Mouse (Mus musculus) ES-E14 (cell line): Measurements from ENCODE around the gene Polm. TPM values are rescaled to one million over a fixed set of nuclear protein-coding genes. Genes with fewer than 3 reads are reported as not detected.
A peak's percentile ranks its signal among the peaks of the same experiment; 100 is the strongest.

Experiments
- DNase-seq: peaks from one replicate; pipeline ENCODE4 v3.0.0-alpha.2; 2013; ENCODE audit warnings: low read depth, low spot score
- H3K27ac ChIP-seq: 2 replicates; pipeline ENCODE4 v1.5.1; 2012; ENCODE audit warnings: low read depth, mild to moderate bottlenecking, low read length, moderate library complexity, mixed read lengths; ENCODE audit not compliant: poor library complexity, insufficient read depth, severe bottlenecking
- H3K36me3 ChIP-seq: 2 replicates; pipeline ENCODE4 v1.6.1; 2012; ENCODE audit warnings: mild to moderate bottlenecking, low read length, moderate library complexity, mixed read lengths; ENCODE audit not compliant: control insufficient read depth, poor library complexity, insufficient read depth, severe bottlenecking
- H3K4me1 ChIP-seq, 2 experiments: fragments of 150-350 bp in 1 of 2; sonication (generic) in 1 of 2; 2 replicates each; pipeline ENCODE4 v1.6.1; 2012; ENCODE audit warnings: low read length in 2 of 2, mild to moderate bottlenecking in 1 of 2, mixed read lengths in 1 of 2; ENCODE audit not compliant: control insufficient read depth in 2 of 2, insufficient read depth in 2 of 2, poor library complexity in 1 of 2
- H3K4me3 ChIP-seq, 2 experiments: fragments of 150-350 bp in 1 of 2; sonication (generic) in 1 of 2; 2 replicates each; pipeline ENCODE4 v1.5.1; 2012; ENCODE audit warnings: low read length in 2 of 2, low read depth in 1 of 2, mild to moderate bottlenecking in 1 of 2, mixed read lengths in 1 of 2; ENCODE audit not compliant: insufficient read depth in 1 of 2, poor library complexity in 1 of 2, severe bottlenecking in 1 of 2
- H3K9ac ChIP-seq: 2 replicates; pipeline ENCODE4 v1.6.1; 2012; ENCODE audit warnings: low read depth, mild to moderate bottlenecking, low read length, mixed read lengths; ENCODE audit not compliant: poor library complexity, insufficient read depth, severe bottlenecking
- H3K9me3 ChIP-seq: fragments of 150-350 bp; sonication (generic); 2 replicates; pipeline ENCODE4 v1.6.1; 2012; ENCODE audit warnings: low read depth, mild to moderate bottlenecking, low read length; ENCODE audit not compliant: control insufficient read depth, insufficient read depth
- CHD2 ChIP-seq: IDR thresholded peaks from 2 replicates; pipeline ENCODE4 v1.6.1; 2014; ENCODE audit warnings: mild to moderate bottlenecking, low read depth, low read length, inconsistent platforms
- HCFC1 ChIP-seq: IDR thresholded peaks from 2 replicates; pipeline ENCODE4 v1.6.1; 2012; ENCODE audit warnings: low read length, inconsistent platforms, borderline replicate concordance; ENCODE audit not compliant: insufficient read depth
- MAFK ChIP-seq: IDR thresholded peaks from 2 replicates; pipeline ENCODE4 v1.6.1; 2014; ENCODE audit warnings: mild to moderate bottlenecking, low read depth, low read length, inconsistent platforms; ENCODE audit not compliant: insufficient read depth
- ZC3H11A ChIP-seq: IDR thresholded peaks from 2 replicates; pipeline ENCODE4 v1.6.1; 2012; ENCODE audit warnings: low read depth, mild to moderate bottlenecking, inconsistent platforms, low read length, borderline replicate concordance
- ZNF384 ChIP-seq: IDR thresholded peaks from 2 replicates; pipeline ENCODE4 v1.6.1; 2012; ENCODE audit warnings: low read depth, low read length, inconsistent platforms
- in situ Hi-C, 2 experiments: fragments of 600-800 bp; cut with MboI; formaldehyde crosslinking; loops; one replicate each; pipeline ENCODE4 v1.15.1; 2025; ENCODE audit warnings: low sequenced_read_pairs in 2 of 2, inconsistent platforms in 1 of 2; ENCODE audit not compliant: unreplicated experiment in 2 of 2
- total RNA-seq: library from RNA; depleted of rRNA; stranded (reverse); fragments of 300-350 nt; gene quantifications from 2 replicates; pipeline ENCODE4 v1.2.3, GENCODE M21; 2012

Polm gene
- total RNA-seq, 1 experiment: 6.7 TPM

GRCm38 (mm10) chr11:5879905-5880304, 42.1 kb upstream of the Polm start:
- Histone ChIP-seq H3K36me3 (peaks cover 13% of the 10 kb centered on the region; the same call in 1 of the 2 replicates), H3K27ac (no peak overlapping the region), H3K4me1 (peaks cover 6 to 12% of the 10 kb centered on the region in 2 experiments; a peak in 2 of 4 replicates), H3K4me3 (no peak overlapping the region), H3K9me3 (no peaks in the 10 kb centered on the region), H3K9ac (peak overlapping the region; percentile 68; the same call in 1 of the 2 replicates)
- TF ChIP-seq ZNF384: no peak
- TF ChIP-seq MAFK: no peak
- TF ChIP-seq ZC3H11A: peak; percentile 47
- TF ChIP-seq HCFC1: 0 out of 2 replicates have a peak, but pooled peaks have one; percentile 27
- no peak for TF ChIP-seq CHD2
- DNase-seq: peak; percentile 77
- in situ Hi-C loops: no loop called here

- Histone ChIP-seq H3K36me3 (peaks cover 25% of the 10 kb centered on the region), H3K4me1 (peaks cover 6 to 12% of the 10 kb centered on the region in 2 experiments; a peak in 2 of 4 replicates), H3K9me3 (no peaks in the 10 kb centered on the region), H3K9ac (peak overlapping the region; percentile 83), H3K27ac (no peak overlapping the region), H3K4me3 (peak overlapping the region; percentile 63 to 64)
- DNase-seq: no peak
- in situ Hi-C loops: no loop called here
- no peak for TF ChIP-seq MAFK
- TF ChIP-seq CHD2: no peak
- TF ChIP-seq HCFC1: no peak
- TF ChIP-seq ZNF384: no peak
- TF ChIP-seq ZC3H11A: no peak
Observed at GRCm38 (mm10) chr11:5878661-5879060, 40.8 kb upstream of the Polm start.

GRCm38 (mm10) chr11:5877921-5878526, 40.2 kb upstream of the Polm start, which contains the start of gene Pold2:
TSS of gene Pold2 (minus strand) at chr11:5878292.
- Histone ChIP-seq H3K36me3 (peaks cover 32% of the 10 kb centered on the region), H3K9ac (peak within 1 kb of the TSS; percentile 91), H3K27ac (peak within 1 kb of the TSS; percentile 59; the same call in 1 of the 2 replicates), H3K9me3 (no peaks in the 10 kb centered on the region), H3K4me1 (peaks cover 6 to 12% of the 10 kb centered on the region in 2 experiments; a peak in 2 of 4 replicates), H3K4me3 (peak within 1 kb of the TSS; percentile 85 to 87)
- in situ Hi-C loops: no loop called here
- TF ChIP-seq HCFC1 (no peak), MAFK (peak; percentile 23; the same call in 1 of the 2 replicates)
- peak; percentile 99 for DNase-seq

- in situ Hi-C loops: no loop called here
Observed at GRCm38 (mm10) chr11:5877421-5877820, 39.6 kb upstream of the Polm start.

More at GRCm38 (mm10) chr11:5877421-5877820, 39.6 kb upstream of the Polm start:
- Histone ChIP-seq H3K36me3 (peaks cover 38% of the 10 kb centered on the region), H3K4me1 (peaks cover 6 to 12% of the 10 kb centered on the region in 2 experiments; a peak in 2 of 4 replicates), H3K4me3 (peak overlapping the region; percentile 85 to 87), H3K9ac (peak overlapping the region; percentile 91), H3K27ac (no peak overlapping the region), H3K9me3 (no peaks in the 10 kb centered on the region)
- TF ChIP-seq ZC3H11A (no peak), CHD2 (no peak), HCFC1 (no peak), ZNF384 (no peak), MAFK (no peak)
- no peak for DNase-seq
